Mouse (Mus musculus): ENCODE data around the gene Tigd3. TPM values are rescaled to one million over a fixed set of nuclear protein-coding genes. Genes with fewer than 3 reads are reported as not detected.
"Not testable (repeated sequence)": the region's sequence is repeated elsewhere in the genome, so short reads cannot be mapped to it uniquely, and the experiment has no call there.

Gene Tigd3
- polyA plus RNA-seq, 1 experiment = 1.3 TPM

- TF ChIP-seq CTCF (IDR thresholded peaks at IDR 0.05; ENCODE audit: extremely low read depth, insufficient read depth, insufficient read length, insufficient replicate concordance) (no peak), POLR2A (IDR thresholded peaks at IDR 0.05; ENCODE audit: low read depth, low read length) (no peak)
- Histone ChIP-seq H3K27ac (ENCODE audit: insufficient read depth, low read length) (no peak overlapping the region), H3K4me1 (ENCODE audit: control insufficient read depth, insufficient read depth, insufficient read length) (peaks cover 3% of the 10 kb centered on the region; the same call in 1 of the 2 replicates), H3K4me3 (ENCODE audit: extremely low read depth, insufficient read depth, insufficient read length) (no peak overlapping the region), H3K36me3 (ENCODE audit: control insufficient read depth, insufficient read depth, low read length) (peaks cover 7% of the 10 kb centered on the region; the same call in 1 of the 2 replicates), H3K27me3 (ENCODE audit: control insufficient read depth, insufficient read depth, low read length) (no peaks in the 10 kb centered on the region)
- 91% methylated on average over 4 of the region's 4 CpGs for WGBS
- no peak for DNase-seq (ENCODE audit: low read depth in 1 of 2, low spot score in 2 of 2)
Measured at GRCm38 (mm10) chr19:5889211-5889610, 4.7 kb downstream of the Tigd3 start.

- peaks cover 12% of the 10 kb centered on the region; the same call in 1 of the 2 replicates for H3K36me3 ChIP-seq (ENCODE audit: control insufficient read depth, insufficient read depth, low read length)
- no peak overlapping the region for H3K4me3 ChIP-seq (ENCODE audit: extremely low read depth, insufficient read depth, insufficient read length)
- H3K27me3 ChIP-seq (ENCODE audit: control insufficient read depth, insufficient read depth, low read length) = no peaks in the 10 kb centered on the region
- no peaks in the 10 kb centered on the region for H3K4me1 ChIP-seq (ENCODE audit: control insufficient read depth, insufficient read depth, insufficient read length)
- 53% methylated on average over 3 of the region's 3 CpGs for WGBS
- no peak overlapping the region for H3K27ac ChIP-seq (ENCODE audit: insufficient read depth, low read length)
- TF ChIP-seq POLR2A (IDR thresholded peaks at IDR 0.05; ENCODE audit: low read depth, low read length) = no peak
- no peak for TF ChIP-seq CTCF (IDR thresholded peaks at IDR 0.05; ENCODE audit: extremely low read depth, insufficient read depth, insufficient read length, insufficient replicate concordance)
- no peak for DNase-seq (ENCODE audit: low read depth in 1 of 2, low spot score in 2 of 2)
Measured at GRCm38 (mm10) chr19:5887234-5887815, 6.6 kb downstream of the Tigd3 start.

- no peak for TF ChIP-seq POLR2A (IDR thresholded peaks at IDR 0.05; ENCODE audit: low read depth, low read length)
- no peak for TF ChIP-seq CTCF (IDR thresholded peaks at IDR 0.05; ENCODE audit: extremely low read depth, insufficient read depth, insufficient read length, insufficient replicate concordance)
- 81% methylated on average over 4 of the region's 4 CpGs for WGBS
- Histone ChIP-seq H3K36me3 (ENCODE audit: control insufficient read depth, insufficient read depth, low read length) (peaks cover 12% of the 10 kb centered on the region; the same call in 1 of the 2 replicates), H3K4me1 (ENCODE audit: control insufficient read depth, insufficient read depth, insufficient read length) (no peaks in the 10 kb centered on the region), H3K4me3 (ENCODE audit: extremely low read depth, insufficient read depth, insufficient read length) (no peak overlapping the region), H3K27ac (ENCODE audit: insufficient read depth, low read length) (no peak overlapping the region), H3K27me3 (ENCODE audit: control insufficient read depth, insufficient read depth, low read length) (no peaks in the 10 kb centered on the region)
- DNase-seq (ENCODE audit: low read depth in 1 of 2, low spot score in 2 of 2) = no peak
Measured at GRCm38 (mm10) chr19:5885838-5886237, 8.1 kb downstream of the Tigd3 start.

GRCm38 (mm10) chr19:5883935-5884334 lies 10.0 kb downstream of the Tigd3 start:
- 75% methylated on average over 1 of the region's 1 CpGs for WGBS
- Histone ChIP-seq H3K27ac (ENCODE audit: insufficient read depth, low read length) (no peak overlapping the region), H3K36me3 (ENCODE audit: control insufficient read depth, insufficient read depth, low read length) (peaks cover 13% of the 10 kb centered on the region; the same call in 1 of the 2 replicates), H3K27me3 (ENCODE audit: control insufficient read depth, insufficient read depth, low read length) (no peaks in the 10 kb centered on the region), H3K4me3 (ENCODE audit: extremely low read depth, insufficient read depth, insufficient read length) (no peak overlapping the region), H3K4me1 (ENCODE audit: control insufficient read depth, insufficient read depth, insufficient read length) (no peaks in the 10 kb centered on the region)
- no peak for DNase-seq (ENCODE audit: low read depth in 1 of 2, low spot score in 2 of 2)
- TF ChIP-seq CTCF (IDR thresholded peaks at IDR 0.05; ENCODE audit: extremely low read depth, insufficient read depth, insufficient read length, insufficient replicate concordance) = no peak

GRCm38 (mm10) chr19:5882079-5882478 lies 11.9 kb downstream of the Tigd3 start:
- not testable (repeated sequence) for H3K4me3 ChIP-seq (ENCODE audit: extremely low read depth, insufficient read depth, insufficient read length); H3K27ac ChIP-seq (ENCODE audit: insufficient read depth, low read length); DNase-seq (ENCODE audit: low read depth in 1 of 2, low spot score in 2 of 2); H3K4me1 ChIP-seq (ENCODE audit: control insufficient read depth, insufficient read depth, insufficient read length); H3K27me3 ChIP-seq (ENCODE audit: control insufficient read depth, insufficient read depth, low read length)
- peaks cover 13% of the 10 kb centered on the region; the same call in 1 of the 2 replicates for H3K36me3 ChIP-seq (ENCODE audit: control insufficient read depth, insufficient read depth, low read length)
- 42% methylated on average over 5 of the region's 5 CpGs for WGBS

GRCm38 (mm10) chr19:5881155-5881554 lies 12.8 kb downstream of the Tigd3 start:
- TF ChIP-seq POLR2A (IDR thresholded peaks at IDR 0.05; ENCODE audit: low read depth, low read length) (no peak), CTCF (IDR thresholded peaks at IDR 0.05; ENCODE audit: extremely low read depth, insufficient read depth, insufficient read length, insufficient replicate concordance) (no peak)

GRCm38 (mm10) chr19:5879735-5880134 lies 14.2 kb downstream of the Tigd3 start:
- TF ChIP-seq POLR2A (IDR thresholded peaks at IDR 0.05; ENCODE audit: low read depth, low read length) = no peak
- peaks cover 7% of the 10 kb centered on the region; the same call in 1 of the 2 replicates for H3K36me3 ChIP-seq (ENCODE audit: control insufficient read depth, insufficient read depth, low read length)
- no peak for DNase-seq (ENCODE audit: low read depth in 1 of 2, low spot score in 2 of 2)
- H3K27ac ChIP-seq (ENCODE audit: insufficient read depth, low read length) = no peak overlapping the region
- peaks cover 12% of the 10 kb centered on the region; the same call in 1 of the 2 replicates for H3K4me1 ChIP-seq (ENCODE audit: control insufficient read depth, insufficient read depth, insufficient read length)
- no peaks in the 10 kb centered on the region for H3K27me3 ChIP-seq (ENCODE audit: control insufficient read depth, insufficient read depth, low read length)
- WGBS = 94% methylated on average over 7 of the region's 7 CpGs
- H3K4me3 ChIP-seq (ENCODE audit: extremely low read depth, insufficient read depth, insufficient read length) = no peak overlapping the region

More at GRCm38 (mm10) chr19:5881155-5881554, 12.8 kb downstream of the Tigd3 start:
- no peak for DNase-seq (ENCODE audit: low read depth in 1 of 2, low spot score in 2 of 2)
- Histone ChIP-seq H3K27me3 (ENCODE audit: control insufficient read depth, insufficient read depth, low read length) (no peaks in the 10 kb centered on the region), H3K27ac (ENCODE audit: insufficient read depth, low read length) (no peak overlapping the region), H3K4me1 (ENCODE audit: control insufficient read depth, insufficient read depth, insufficient read length) (peaks cover 8% of the 10 kb centered on the region; the same call in 1 of the 2 replicates), H3K4me3 (ENCODE audit: extremely low read depth, insufficient read depth, insufficient read length) (no peak overlapping the region), H3K36me3 (ENCODE audit: control insufficient read depth, insufficient read depth, low read length) (peaks cover 13% of the 10 kb centered on the region; the same call in 1 of the 2 replicates)
- 92% methylated on average over 6 of the region's 6 CpGs for WGBS
